ENCODE assay signal across 11 mouse cellular contexts in the genomic region with DNA sequence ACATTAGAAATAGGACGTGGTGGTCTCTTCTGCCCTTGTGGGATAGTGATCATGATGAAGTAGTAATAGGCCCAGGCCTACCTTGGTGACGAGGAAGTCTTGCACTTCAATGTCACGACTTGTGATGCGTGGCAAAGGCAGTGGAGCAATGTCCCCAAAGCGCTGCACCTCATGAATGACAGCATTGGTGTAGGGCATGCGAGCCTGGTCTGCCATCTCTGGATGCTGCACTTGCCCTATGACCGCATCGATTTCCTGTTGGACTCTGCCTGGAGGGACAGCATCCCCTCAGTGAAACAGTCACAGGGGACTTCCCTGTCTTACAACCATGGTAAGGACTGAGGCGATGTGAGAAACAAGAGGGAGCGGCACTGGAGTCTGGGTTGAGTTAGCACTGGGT. TPM values are rescaled to one million over a fixed set of nuclear protein-coding genes. Genes with fewer than 3 reads are reported as not detected.
DNase-seq lines count a peak whose midpoint lies in the region; ATAC-seq and TF ChIP-seq lines count a peak whose summit lies in the region.
"Not testable (repeated sequence)": the region's sequence is repeated elsewhere in the genome, so short reads cannot be mapped to it uniquely, and the experiment has no call there.
"Had no signal": no experiment of that assay in that cellular context is flagged by ENCODE, and none has a peak within 500 bp of the region (broad histone marks: within the 10 kb centered on the region; RNA-seq: fewer than 3 reads in every experiment).

No protein-coding gene starts in this region.

- H3K9me3 ChIP-seq in heart, embryonic 10.5 days; liver, postnatal 0 days (ENCODE audit: low read length): not testable (repeated sequence)

- not testable (repeated sequence) for H3K27ac ChIP-seq in heart, embryonic 10.5 days; liver, postnatal 0 days (ENCODE audit: low read depth)

- not testable (repeated sequence) for ATAC-seq in liver, postnatal 0 days

- not testable (repeated sequence) for H3K9ac ChIP-seq in liver, postnatal 0 days (replicated peaks)

- not testable (repeated sequence) for H3K36me3 ChIP-seq in heart, embryonic 10.5 days; liver, postnatal 0 days (replicated peaks; ENCODE audit: insufficient read depth, low read length)

- not testable (repeated sequence) for H3K4me3 ChIP-seq in heart, embryonic 10.5 days; liver, postnatal 0 days (ENCODE audit: low read depth, low read length)

- H3K27me3 ChIP-seq in heart, embryonic 10.5 days (ENCODE audit: insufficient read depth, poor library complexity, severe bottlenecking); liver, postnatal 0 days (ENCODE audit: insufficient read depth, low read length): not testable (repeated sequence)

- DNase-seq in heart, adult 11 months: peak; percentile 51
- peak; percentile 58 for DNase-seq in heart, embryonic 10.5 days (ENCODE audit: low spot score)
- peak; percentile 12 for DNase-seq in liver, postnatal 0 days
- DNase-seq in testis, postnatal 10 days (ENCODE audit: low spot score): peak; percentile 7

- TF ChIP-seq EP300 in liver, postnatal 0 days (IDR thresholded peaks at IDR 0.05; ENCODE audit: low read depth): not testable (repeated sequence)

- not testable (repeated sequence) for H3K4me2 ChIP-seq in liver, postnatal 0 days (ENCODE audit: low read depth, low read length)

- WGBS in heart, embryonic 10.5 days: 87% methylated on average over 10 of the region's 10 CpGs
- 84% methylated on average over 10 of the region's 10 CpGs for WGBS in liver, postnatal 0 days (ENCODE audit: insufficient replicate concordance)

- not testable (repeated sequence) for TF ChIP-seq CTCF in liver, postnatal 0 days (IDR thresholded peaks at IDR 0.05; ENCODE audit: low read depth)

- not testable (repeated sequence) for H3K4me1 ChIP-seq in heart, embryonic 10.5 days; liver, postnatal 0 days (ENCODE audit: insufficient read depth)

RNA-seq across cellular contexts. Expression of a gene that starts 3.9 kb away (rescaled TPM):
- not detected in 2 replicates for polyA plus RNA-seq in heart, embryonic 10.5 days (2016; fragmentation: Nextera tagmentation; extraction: Ambion mirVana)
- polyA plus RNA-seq in liver, postnatal 0 days (2015; fragmentation: Nextera tagmentation; extraction: Ambion mirVana): 0.20 and 0.25 TPM in 2 replicates
- polyA plus RNA-seq: activated CD4-positive, CD25-positive, alpha-beta regulatory T cell, adult 4 months; adrenal gland, adult 2 months; brain, embryonic 14.5 days; C2C12; CD4-positive, CD25-positive, alpha-beta regulatory T cell, adult 4 months; G1E; Patski had no signal

RNA-seq across cellular contexts. Expression of a gene that starts 9.9 kb away (rescaled TPM):
- polyA plus RNA-seq in heart, embryonic 10.5 days (2016; fragmentation: Nextera tagmentation; extraction: Ambion mirVana): 3.2 and 3.9 TPM in 2 replicates
- polyA plus RNA-seq in liver, postnatal 0 days (2015; fragmentation: Nextera tagmentation; extraction: Ambion mirVana): 42.0 and 44.9 TPM in 2 replicates
- polyA plus RNA-seq: G1E had no signal

RNA-seq across cellular contexts. Expression of a gene that starts 17.1 kb away (rescaled TPM):
- polyA plus RNA-seq in heart, embryonic 10.5 days (2016; fragmentation: Nextera tagmentation; extraction: Ambion mirVana): 0.75 TPM in 1 of 2 replicates, not detected in the other
- 384 and 387 TPM in 2 replicates for polyA plus RNA-seq in liver, postnatal 0 days (2015; fragmentation: Nextera tagmentation; extraction: Ambion mirVana)
- polyA plus RNA-seq: activated CD4-positive, CD25-positive, alpha-beta regulatory T cell, adult 4 months; brain, embryonic 14.5 days; C2C12; CD4-positive, CD25-positive, alpha-beta regulatory T cell, adult 4 months; G1E had no signal

RNA-seq across cellular contexts. Expression of a gene that starts 35.8 kb away (rescaled TPM):
- polyA plus RNA-seq in heart, embryonic 10.5 days (2016; fragmentation: Nextera tagmentation; extraction: Ambion mirVana): 351 and 390 TPM in 2 replicates
- polyA plus RNA-seq in liver, postnatal 0 days (2015; fragmentation: Nextera tagmentation; extraction: Ambion mirVana): 642 and 691 TPM in 2 replicates

RNA-seq across cellular contexts. Expression of a gene that starts 43.3 kb away (rescaled TPM):
- polyA plus RNA-seq in heart, embryonic 10.5 days (2016; fragmentation: Nextera tagmentation; extraction: Ambion mirVana): not detected in 2 replicates
- polyA plus RNA-seq in liver, postnatal 0 days (2015; fragmentation: Nextera tagmentation; extraction: Ambion mirVana): 216 and 246 TPM in 2 replicates
- polyA plus RNA-seq: activated CD4-positive, CD25-positive, alpha-beta regulatory T cell, adult 4 months; adrenal gland, adult 2 months; brain, embryonic 14.5 days; C2C12; CD4-positive, CD25-positive, alpha-beta regulatory T cell, adult 4 months; G1E; Patski had no signal

Comparison
In these comparisons a context has a peak if more than half of its experiments do, and no peak if none do; other contexts are left out.
1. DNase-seq: peak in every context shown above with its lines; median percentile 58 in heart, embryonic 10.5 days; 51 in heart, adult 11 months; 12 in liver, postnatal 0 days; 7 in testis, postnatal 10 days.
2. RNA of a gene that starts 17.1 kb away (polyA plus RNA-seq): 384 to 387 TPM in liver, postnatal 0 days; 0.75 TPM in heart, embryonic 10.5 days; every median in the first group is over 100 times any median in the second.